Mouse (Mus musculus) cortical plate, adult 2 months (tissue): Measurements from ENCODE around the gene Hps6. TPM values are rescaled to one million over a fixed set of nuclear protein-coding genes. Genes with fewer than 3 reads are reported as not detected.

Source experiments
- H3K27ac ChIP-seq: fragments of 200-500 bp; 2 replicates; pipeline ENCODE4 v1.5.1; 2012; ENCODE audit warnings: low read length, control low read depth, inconsistent platforms; ENCODE audit not compliant: insufficient read depth
- H3K4me1 ChIP-seq: fragments of 200-500 bp; 2 replicates; pipeline ENCODE4 v1.6.1; 2011; ENCODE audit warnings: low read length; ENCODE audit not compliant: control insufficient read depth, insufficient read depth
- H3K4me3 ChIP-seq: fragments of 200-500 bp; 2 replicates; pipeline ENCODE4 v1.5.1; 2011; ENCODE audit warnings: mild to moderate bottlenecking, low read length, control low read depth; ENCODE audit not compliant: insufficient read depth
- CTCF ChIP-seq: fragments of 200-500 bp; IDR thresholded peaks from 2 replicates; pipeline ENCODE4 v1.5.1; 2011; ENCODE audit warnings: mild to moderate bottlenecking, control low read depth, low read length; ENCODE audit not compliant: insufficient read depth; ENCODE audit errors: extremely low read depth
- POLR2A ChIP-seq: fragments of 200-500 bp; IDR thresholded peaks from 2 replicates; pipeline ENCODE4 v1.6.1; 2011; ENCODE audit warnings: mild to moderate bottlenecking, low read length, control low read depth; ENCODE audit not compliant: insufficient read depth; ENCODE audit errors: extremely low read depth
- polyA plus RNA-seq: library from polyadenylated mRNA; depleted of rRNA; stranded (reverse); fragments of >200 nt; gene quantifications from 2 replicates; pipeline ENCODE4 v1.2.3, GENCODE M21; 2012; rRNA removed

The Hps6 gene
- polyA plus RNA-seq, 1 experiment = 4.9 TPM

DNA sequence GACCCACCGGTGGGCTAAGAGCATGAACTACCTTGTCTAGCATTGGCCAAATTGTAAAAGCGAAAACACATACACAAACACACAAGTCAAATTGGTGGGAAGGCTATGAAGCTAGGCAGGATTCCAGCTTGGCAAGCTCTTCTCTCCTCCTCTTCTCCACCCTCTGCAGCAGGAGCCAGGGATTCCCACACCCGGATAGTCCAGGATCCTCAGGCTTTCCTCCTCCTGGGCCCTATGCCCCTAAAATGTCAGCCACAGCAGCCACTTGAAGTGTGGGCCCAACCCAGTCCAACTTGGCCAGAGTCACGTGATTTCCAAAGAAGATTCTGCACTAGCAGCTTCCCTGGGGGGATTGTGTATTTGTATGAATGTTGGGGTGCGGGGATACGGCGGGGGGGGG is 40.1 kb downstream of the Hps6 start:
- no peak for TF ChIP-seq POLR2A
- no peak for TF ChIP-seq CTCF
- Histone ChIP-seq H3K4me3 (peak overlapping the region; percentile 77; the same call in 1 of the 2 replicates), H3K4me1 (peaks cover 28% of the 10 kb centered on the region), H3K27ac (0 out of 2 replicates have a peak overlapping the region, but pooled peaks have one; percentile 90)

DNA sequence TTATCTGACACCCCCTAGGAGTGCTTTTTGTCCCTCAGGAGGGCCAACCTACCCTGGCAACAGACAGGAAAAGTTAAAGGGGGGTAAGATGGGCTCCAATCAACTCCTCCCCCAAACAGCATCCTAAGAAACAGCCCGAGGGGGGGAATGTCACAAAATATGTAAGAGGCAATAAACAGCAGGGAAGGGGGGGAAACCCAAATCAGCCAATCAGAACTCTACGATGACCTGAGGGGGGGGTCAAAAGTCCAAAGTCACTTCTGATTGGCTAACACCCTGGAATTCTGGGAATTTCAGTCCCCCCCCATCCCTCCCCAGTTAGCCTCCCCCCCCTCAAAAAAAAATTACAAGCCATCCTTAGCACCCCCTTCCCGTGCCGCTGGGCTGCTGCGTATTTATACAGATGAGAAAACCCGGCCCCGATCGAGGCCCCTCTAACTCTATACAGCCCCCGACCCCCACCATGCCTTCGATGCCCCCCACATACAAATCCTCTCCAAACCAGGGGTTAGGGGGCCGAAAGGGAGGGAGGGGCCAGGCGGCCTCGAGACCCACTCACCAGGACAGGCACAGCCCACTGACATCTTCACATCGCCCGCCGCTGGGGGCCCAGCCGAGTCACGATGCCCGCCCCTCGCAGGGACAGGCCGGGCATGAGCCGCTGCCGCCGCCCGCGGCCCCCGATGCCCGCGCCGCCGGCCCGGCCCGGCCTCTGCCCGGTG is 41.1 kb downstream of the Hps6 start, which contains the start of gene Pprc1:
Gene Pprc1, plus strand, starts transcription at position 616 of the 722 bp plus-strand sequence.
- Histone ChIP-seq H3K27ac (peak within 1 kb of the TSS; percentile 96), H3K4me1 (peaks cover 23% of the 10 kb centered on the region), H3K4me3 (peak within 1 kb of the TSS; percentile 77)
- TF ChIP-seq POLR2A (no peak), CTCF (no peak)

DNA sequence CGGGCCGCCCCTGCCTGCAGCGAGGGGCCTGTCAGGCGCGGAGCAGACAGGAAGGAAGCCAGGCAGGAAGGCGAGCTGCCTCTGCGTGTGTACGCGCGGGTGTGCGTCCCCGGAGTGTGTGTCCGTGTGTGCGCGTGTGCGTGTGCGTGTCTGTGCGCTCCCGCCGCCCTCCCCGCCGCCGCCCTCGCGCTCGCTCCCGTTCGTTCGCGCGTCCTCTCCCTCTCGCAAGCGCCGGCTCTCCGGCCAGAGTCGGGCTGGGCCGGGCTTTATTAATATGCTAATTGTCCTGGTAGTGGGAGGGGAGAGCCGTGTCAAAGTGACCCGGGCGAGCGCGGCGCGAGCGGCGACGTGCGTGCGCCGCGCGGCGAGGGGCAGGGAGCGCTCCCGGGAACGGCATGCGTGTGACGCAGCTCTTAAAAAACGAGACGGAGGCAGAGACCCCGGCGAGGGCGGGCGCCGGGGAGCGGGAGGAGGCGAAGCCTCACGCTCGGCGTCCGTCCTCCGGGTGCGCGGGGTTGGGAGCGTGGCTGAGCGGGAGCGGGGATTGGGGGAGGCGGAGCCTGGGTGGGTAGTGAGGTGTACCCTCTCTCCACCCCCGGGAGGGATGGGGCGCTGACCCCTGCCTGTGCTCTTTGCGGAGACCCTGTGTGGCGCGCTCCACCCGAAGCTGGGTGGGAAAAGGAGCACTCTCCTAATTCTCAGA is 41.8 kb downstream of the Hps6 start, which contains the start of gene Ldb1:
Gene Ldb1, minus strand, starts transcription at position 222 of the 703 bp plus-strand sequence.
- H3K4me3 ChIP-seq = peak within 1 kb of the TSS; percentile 77
- H3K27ac ChIP-seq = peak within 1 kb of the TSS; percentile 96
- peaks cover 19% of the 10 kb centered on the region for H3K4me1 ChIP-seq
- TF ChIP-seq CTCF = no peak
- TF ChIP-seq POLR2A = peak; percentile 79; the same call in 1 of the 2 replicates

DNA sequence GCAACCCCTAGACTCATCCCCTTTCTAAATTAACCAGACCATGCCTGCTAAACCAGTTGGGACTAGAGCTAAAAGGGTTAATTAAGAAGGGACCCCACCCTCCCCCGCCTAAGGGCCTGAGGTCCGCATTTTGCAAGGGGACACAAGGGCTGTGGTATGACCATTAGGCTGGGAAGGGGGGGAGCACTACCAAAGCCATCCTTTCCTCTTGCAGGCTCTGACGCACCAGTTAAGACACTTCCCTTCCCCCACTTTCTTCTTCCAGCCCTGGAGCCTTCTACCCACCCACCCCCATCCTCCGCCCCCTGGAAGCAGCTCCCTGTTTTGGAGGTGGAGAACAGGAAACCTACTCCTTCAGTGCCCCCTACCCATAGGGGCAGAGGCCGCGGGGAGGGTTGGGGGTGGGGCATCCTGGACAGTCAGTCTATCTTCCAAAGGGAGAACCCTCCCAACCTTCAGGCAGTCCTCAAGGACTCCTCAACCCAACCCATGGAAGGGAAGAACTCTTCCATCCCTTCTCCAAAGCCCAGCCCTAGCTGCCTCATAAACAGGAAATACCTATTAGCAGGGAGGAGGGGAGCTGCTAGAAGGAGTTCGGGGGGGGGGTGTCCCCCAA is 42.5 kb downstream of the Hps6 start:
- peaks cover 15% of the 10 kb centered on the region for H3K4me1 ChIP-seq
- peak overlapping the region; percentile 96 for H3K27ac ChIP-seq
- TF ChIP-seq CTCF (no peak), POLR2A (peak; percentile 21; the same call in 1 of the 2 replicates)
- peak overlapping the region; percentile 77 for H3K4me3 ChIP-seq

DNA sequence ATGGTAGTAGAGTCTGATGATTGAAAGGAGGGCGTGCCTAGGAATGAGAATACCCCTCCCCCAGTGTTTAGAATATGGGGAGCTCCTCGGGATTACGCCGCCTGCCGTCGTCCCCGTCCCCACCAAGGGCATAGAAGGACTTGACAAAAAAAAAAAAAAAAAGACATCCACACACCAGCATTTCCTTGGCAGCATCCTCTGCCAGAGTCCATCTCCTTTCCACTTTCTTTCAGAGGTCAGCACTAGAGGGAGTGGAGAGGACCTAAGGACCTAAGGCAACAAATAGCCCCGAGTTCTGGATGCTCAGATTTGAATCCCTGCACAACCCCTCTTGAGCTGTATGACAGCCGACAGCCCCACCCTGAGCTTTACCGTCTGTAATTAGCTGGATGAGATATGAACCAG is 43.3 kb downstream of the Hps6 start:
- no peak for TF ChIP-seq CTCF
- no peak for TF ChIP-seq POLR2A
- Histone ChIP-seq H3K4me1 (peaks cover 9% of the 10 kb centered on the region), H3K4me3 (no peak overlapping the region), H3K27ac (no peak overlapping the region)

DNA sequence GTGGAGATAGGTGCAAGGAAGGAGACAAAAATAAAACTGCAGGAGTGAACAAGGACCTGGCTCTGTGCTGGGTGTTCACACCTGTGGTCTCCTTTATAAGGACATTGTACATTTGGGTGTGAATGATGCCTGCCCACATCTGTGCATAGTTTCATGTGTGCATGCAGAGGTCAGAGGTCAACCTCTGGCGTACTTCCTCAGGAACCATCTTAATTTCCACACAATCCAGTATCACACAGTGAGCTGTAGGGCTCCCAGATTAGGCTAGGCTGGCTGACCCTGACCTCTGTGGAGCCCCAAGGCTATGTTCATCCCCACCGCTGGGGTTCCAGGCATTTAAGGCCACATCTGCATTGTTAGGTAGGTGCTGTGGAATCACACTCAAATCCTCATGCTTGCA is 44.1 kb downstream of the Hps6 start:
- no peak overlapping the region for H3K27ac ChIP-seq
- peaks cover 7% of the 10 kb centered on the region for H3K4me1 ChIP-seq
- TF ChIP-seq CTCF (no peak), POLR2A (no peak)
- no peak overlapping the region for H3K4me3 ChIP-seq

DNA sequence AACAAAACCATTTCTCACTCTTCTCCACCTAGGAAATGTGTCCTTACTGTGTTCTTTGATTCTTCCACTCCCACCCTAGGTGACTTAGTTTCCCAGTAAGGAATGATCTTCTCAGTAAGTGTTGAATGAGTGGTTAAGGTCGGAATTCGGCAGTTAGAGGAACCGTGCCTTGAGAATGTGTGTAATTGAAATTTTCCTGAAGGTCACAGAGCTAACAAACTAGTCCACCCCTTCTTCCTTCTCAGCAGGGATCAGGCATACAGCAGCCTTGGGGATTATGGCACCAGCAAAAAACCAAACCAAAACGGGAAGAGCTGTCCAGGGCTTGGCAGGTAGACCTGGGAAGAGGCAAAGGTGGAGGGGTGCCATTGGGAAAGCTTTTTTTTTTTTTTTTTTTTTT is 45.8 kb downstream of the Hps6 start:
- peaks cover under 1% of the 10 kb centered on the region; the same call in 1 of the 2 replicates for H3K4me1 ChIP-seq
- no peak for TF ChIP-seq POLR2A
- no peak for TF ChIP-seq CTCF
- no peak overlapping the region for H3K27ac ChIP-seq
- no peak overlapping the region for H3K4me3 ChIP-seq

DNA sequence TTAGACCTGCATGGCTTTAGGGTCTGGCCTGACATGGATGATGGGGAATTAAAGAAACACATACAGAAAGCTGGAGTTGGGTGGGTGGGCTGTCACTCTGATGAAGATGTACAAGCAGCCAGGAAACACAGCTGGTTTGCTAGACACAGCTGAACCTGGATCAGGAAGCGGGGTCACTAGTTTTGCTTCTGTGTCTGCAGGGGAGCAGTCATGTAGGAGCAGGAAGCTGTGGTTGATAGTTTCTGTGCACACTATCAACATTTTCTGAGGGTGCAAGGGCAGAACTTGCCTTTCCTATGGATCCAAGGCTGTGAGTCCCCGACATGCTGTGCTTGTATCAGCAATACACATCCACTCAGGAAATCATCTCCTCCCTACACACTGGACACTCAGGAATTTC is 47.2 kb downstream of the Hps6 start:
- Histone ChIP-seq H3K27ac (no peak overlapping the region), H3K4me3 (no peak overlapping the region), H3K4me1 (no peaks in the 10 kb centered on the region)
- TF ChIP-seq POLR2A = no peak
- TF ChIP-seq CTCF = no peak

Other genes starting within 250 kb of the Hps6 start
- 134 and 137 TPM in 2 replicates for gene Mgea5, start 219.7 kb upstream of the Hps6 start, polyA plus RNA-seq
- 156 and 181 TPM in 2 replicates for gene Kcnip2, start 187.4 kb upstream of the Hps6 start, polyA plus RNA-seq
- 16.0 and 16.2 TPM in 2 replicates for gene Armh3, start 5.0 kb upstream of the Hps6 start, polyA plus RNA-seq
- 13.4 and 16.1 TPM in 2 replicates for gene Pprc1, start 41.4 kb downstream of the Hps6 start, polyA plus RNA-seq
- gene Ldb1, start 41.7 kb downstream of the Hps6 start, polyA plus RNA-seq = 159 and 161 TPM in 2 replicates
- gene Nolc1, start 72.4 kb downstream of the Hps6 start, polyA plus RNA-seq = 37.5 and 38.3 TPM in 2 replicates
- gene Elovl3, start 128.4 kb downstream of the Hps6 start, polyA plus RNA-seq = not detected in 2 replicates
- gene Pitx3, start 144.8 kb downstream of the Hps6 start, polyA plus RNA-seq = 0.06 TPM in 1 of 2 replicates, not detected in the other
- 68.7 and 74.1 TPM in 2 replicates for gene Gbf1, start 149.0 kb downstream of the Hps6 start, polyA plus RNA-seq